Comparison of ENCODE assay signal across 10 mouse cellular contexts in the genomic region with DNA sequence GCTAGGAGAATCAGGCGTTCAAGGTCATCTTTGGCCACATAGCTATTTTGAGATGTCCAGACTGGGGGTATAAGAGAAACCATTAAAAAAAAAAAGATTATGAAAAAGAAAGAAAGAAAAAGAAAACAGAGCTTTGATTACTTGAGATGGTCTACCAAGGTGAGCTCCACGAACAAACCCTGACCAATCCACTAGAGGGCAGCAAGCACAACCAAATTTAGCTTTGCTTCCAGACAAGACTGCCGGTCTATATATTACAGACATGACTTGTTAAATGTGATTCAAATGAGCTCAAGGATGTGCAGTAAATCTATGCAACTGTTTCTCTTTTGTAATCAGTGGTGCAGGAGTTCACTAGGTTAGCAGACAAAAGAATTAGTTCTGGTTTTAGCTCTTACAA. TPM values are rescaled to one million over a fixed set of nuclear protein-coding genes. Genes with fewer than 3 reads are reported as not detected.
DNase-seq lines count a peak whose midpoint lies in the region; ATAC-seq and TF ChIP-seq lines count a peak whose summit lies in the region.
"Had no signal": no experiment of that assay in that cellular context is flagged by ENCODE, and none has a peak within 500 bp of the region (broad histone marks: within the 10 kb centered on the region; RNA-seq: fewer than 3 reads in every experiment).

No protein-coding gene starts in this region.

- H3K9me3 ChIP-seq in forebrain, postnatal 0 days (ENCODE audit: low read length), result no peaks in the 10 kb centered on the region
- no peaks in the 10 kb centered on the region for H3K9me3 ChIP-seq in forebrain, embryonic 15.5 days

- H3K27me3 ChIP-seq in forebrain, postnatal 0 days (ENCODE audit: insufficient read depth, low read length), result peaks cover 15% of the 10 kb centered on the region
- peaks cover 46% of the 10 kb centered on the region for H3K27me3 ChIP-seq in forebrain, embryonic 15.5 days
- no peaks in the 10 kb centered on the region for H3K27me3 ChIP-seq in splenic B cell, adult 2 months (ENCODE audit: control insufficient read depth, insufficient read depth, low read length, poor library complexity, severe bottlenecking)

- H3K4me3 ChIP-seq in forebrain, postnatal 0 days (ENCODE audit: low read depth, low read length), result no peak overlapping the region
- no peak overlapping the region for H3K4me3 ChIP-seq in forebrain, embryonic 15.5 days
- H3K4me3 ChIP-seq in lung, adult 2 months (replicated peaks; ENCODE audit: extremely low read depth, low read depth, low read length), result no peak overlapping the region
- H3K4me3 ChIP-seq: megakaryocyte, embryonic 14.5 days had no signal

- TF ChIP-seq POLR2A in lung, adult 2 months (IDR thresholded peaks at IDR 0.05; ENCODE audit: borderline replicate concordance, extremely low read depth, low read depth, low read length), result no peak

- no peak overlapping the region for H3K9ac ChIP-seq in forebrain, postnatal 0 days
- H3K9ac ChIP-seq in forebrain, embryonic 15.5 days (replicated peaks), result no peak overlapping the region

- peak; percentile 83 for DNase-seq in forebrain, postnatal 0 days
- DNase-seq in ovary, postnatal 14 days (ENCODE audit: low spot score), result peak; percentile 55
- no peak for DNase-seq in ovary, postnatal 10 days (ENCODE audit: low spot score)
- DNase-seq in brain, adult 2 months (ENCODE audit: low read depth, low spot score), result peak; percentile 87
- peak; percentile 47 for DNase-seq in gastrocnemius, postnatal 14 days
- DNase-seq in lung, adult 2 months, result peak; percentile 47
- DNase-seq in splenic B cell, adult 2 months (ENCODE audit: low read depth, low spot score), result peak; percentile 73

- H3K4me2 ChIP-seq in forebrain, postnatal 0 days (ENCODE audit: low read depth), result no peak overlapping the region
- no peak overlapping the region for H3K4me2 ChIP-seq in forebrain, embryonic 15.5 days (replicated peaks)

- H3K36me3 ChIP-seq in forebrain, postnatal 0 days (ENCODE audit: insufficient read depth), result no peaks in the 10 kb centered on the region
- H3K36me3 ChIP-seq in forebrain, embryonic 15.5 days, result no peaks in the 10 kb centered on the region
- no peaks in the 10 kb centered on the region for H3K36me3 ChIP-seq in splenic B cell, adult 2 months (ENCODE audit: control insufficient read depth, insufficient read depth, low read length, poor library complexity, severe bottlenecking)

- TF ChIP-seq CTCF in forebrain, postnatal 0 days (IDR thresholded peaks at IDR 0.05; ENCODE audit: low read depth), result peak; percentile 82
- TF ChIP-seq CTCF in lung, adult 2 months (IDR thresholded peaks at IDR 0.05; ENCODE audit: insufficient read depth, low read length), result peak; percentile 56

- no peak overlapping the region for H3K27ac ChIP-seq in forebrain, postnatal 0 days (ENCODE audit: low read depth, low read length)
- no peak overlapping the region for H3K27ac ChIP-seq in forebrain, embryonic 15.5 days (replicated peaks)

- 8% methylated on average over 3 of the region's 3 CpGs for WGBS in forebrain, postnatal 0 days
- WGBS in forebrain, embryonic 15.5 days, result 8% methylated on average over 3 of the region's 3 CpGs
- WGBS in lung, adult 2 months, result 11% methylated on average over 3 of the region's 3 CpGs

- intact Hi-C loops in gastrocnemius, postnatal 14 days (cut with DNase I; ENCODE audit: low total_unique reads), result loop anchor here (10.0 kb wide), 1 partner anchor 57 kb away; no protein-coding TSS in a partner anchor

- ATAC-seq in forebrain, postnatal 0 days, result no peak
- ATAC-seq in forebrain, embryonic 15.5 days (replicated peaks), result no peak

- no peaks in the 10 kb centered on the region for H3K4me1 ChIP-seq in forebrain, postnatal 0 days (ENCODE audit: insufficient read depth)
- peaks cover 23% of the 10 kb centered on the region for H3K4me1 ChIP-seq in forebrain, embryonic 15.5 days
- no peaks in the 10 kb centered on the region for H3K4me1 ChIP-seq in lung, adult 2 months (ENCODE audit: control insufficient read depth, insufficient read depth, low read length)

RNA-seq across cellular contexts. Expression of a gene that starts 3.9 kb away (rescaled TPM):
- 0.14 and 0.15 TPM in 2 replicates for total RNA-seq in forebrain, postnatal 0 days (2014; rRNA removed)
- 0.33 and 0.46 TPM in 2 replicates for polyA plus RNA-seq in forebrain, postnatal 0 days (2015; fragmentation: Nextera tagmentation; extraction: Ambion mirVana)
- polyA plus RNA-seq in forebrain, embryonic 15.5 days (2015; fragmentation: Nextera tagmentation; extraction: Ambion mirVana), result 0.11 and 0.18 TPM in 2 replicates
- under 1 TPM; 0.22 to 0.43 TPM for total RNA-seq in gastrocnemius, postnatal 14 days (2021)
- 1.2 and 1.7 TPM in 2 replicates for polyA plus RNA-seq in lung, adult 2 months (2012; rRNA removed)
- polyA plus RNA-seq: gonadal fat pad, adult 2 months had no signal

RNA-seq across cellular contexts. Expression of a gene that starts 12.0 kb away (rescaled TPM):
- total RNA-seq in forebrain, postnatal 0 days (2014; rRNA removed), result 20.9 and 22.9 TPM in 2 replicates
- 2.8 and 4.6 TPM in 2 replicates for polyA plus RNA-seq in forebrain, postnatal 0 days (2015; fragmentation: Nextera tagmentation; extraction: Ambion mirVana)
- 7.4 and 7.8 TPM in 2 replicates for polyA plus RNA-seq in forebrain, embryonic 15.5 days (2015; fragmentation: Nextera tagmentation; extraction: Ambion mirVana)
- total RNA-seq in gastrocnemius, postnatal 14 days (2021), result 10 to 100 TPM; 21.0 to 22.8 TPM
- polyA plus RNA-seq in lung, adult 2 months (2012; rRNA removed), result 6.1 and 9.1 TPM in 2 replicates
